Mouse (Mus musculus): ENCODE measurements at regions not wholly inside any gene's neighbourhood (a gene's known extent, or its start where the extent isn't known, plus 50 kb on each side); places are given as distances from the start of the nearest gene placed in this dataset.

DNA sequence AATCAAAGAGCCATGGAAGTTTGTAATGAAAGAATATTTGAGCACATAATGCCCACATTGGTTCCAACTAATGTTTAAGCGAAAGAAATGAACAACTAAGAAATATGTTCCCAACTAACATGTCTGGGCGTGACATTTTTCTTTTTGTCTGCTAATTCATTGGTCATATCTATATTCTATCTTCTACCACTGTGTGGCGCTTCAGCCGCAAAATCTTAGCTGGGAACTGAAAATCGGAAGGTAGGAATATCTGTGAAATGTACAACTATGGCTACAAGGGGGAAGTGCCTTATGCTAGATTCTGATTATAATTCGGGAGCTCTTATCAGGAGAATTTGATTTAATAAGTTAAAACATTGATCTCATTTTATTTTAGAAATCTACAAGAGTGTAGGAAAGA lies 125.2 kb downstream of the Atxn7l3b start:
- no peak overlapping the region for H3K27ac ChIP-seq (ENCODE audit: insufficient read depth, low read depth, low read length, poor library complexity, severe bottlenecking)
- in situ Hi-C loops (cut with MboI; ENCODE audit: low sequenced_read_pairs in 2 of 2, unreplicated experiment in 2 of 2), result no loop called here
- TF ChIP-seq ZC3H11A (IDR thresholded peaks at IDR 0.05; ENCODE audit: borderline replicate concordance, low read depth, low read length) (no peak), CHD2 (IDR thresholded peaks at IDR 0.05; ENCODE audit: low read depth, low read length) (no peak), ZNF384 (IDR thresholded peaks at IDR 0.05; ENCODE audit: low read depth, low read length) (no peak), MAFK (IDR thresholded peaks at IDR 0.05; ENCODE audit: insufficient read depth, low read depth, low read length) (no peak), HCFC1 (IDR thresholded peaks at IDR 0.05; ENCODE audit: borderline replicate concordance, insufficient read depth, low read length) (no peak)
- no peak overlapping the region for H3K4me3 ChIP-seq (ENCODE audit: insufficient read depth in 1 of 2, low read depth in 1 of 2, low read length in 2 of 2, poor library complexity in 1 of 2, severe bottlenecking in 1 of 2)
- no peak for DNase-seq (ENCODE audit: low read depth, low spot score)
- H3K4me1 ChIP-seq (ENCODE audit: control insufficient read depth in 2 of 2, insufficient read depth in 2 of 2, low read length in 2 of 2, poor library complexity in 1 of 2), result peaks cover 0 to under 1% of the 10 kb centered on the region in 2 experiments; a peak in 1 of 4 replicates
- no peak overlapping the region for H3K9ac ChIP-seq (ENCODE audit: insufficient read depth, low read depth, low read length, poor library complexity, severe bottlenecking)
- H3K36me3 ChIP-seq (ENCODE audit: control insufficient read depth, insufficient read depth, low read length, poor library complexity, severe bottlenecking), result no peaks in the 10 kb centered on the region
- H3K9me3 ChIP-seq (ENCODE audit: control insufficient read depth, insufficient read depth, low read depth, low read length), result no peaks in the 10 kb centered on the region

DNA sequence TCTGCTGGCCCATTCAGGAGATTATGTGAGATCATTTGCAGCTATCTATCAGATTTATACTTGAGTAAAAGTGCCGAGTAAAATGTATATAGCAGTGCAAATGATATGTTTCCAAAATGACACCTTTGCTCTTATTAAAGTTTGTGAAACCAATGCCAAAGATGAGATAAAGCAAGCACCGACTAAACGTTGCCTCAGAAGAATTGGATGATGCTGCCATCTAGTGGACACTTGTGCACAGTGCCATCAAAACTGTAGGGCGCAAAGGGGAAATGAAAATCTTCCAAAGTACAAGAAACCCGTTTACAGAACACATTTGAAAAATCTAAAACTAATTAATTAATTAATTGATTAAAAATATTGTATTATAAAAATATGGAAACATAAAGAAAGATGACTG lies 127.2 kb downstream of the Atxn7l3b start:
- TF ChIP-seq ZC3H11A (IDR thresholded peaks at IDR 0.05; ENCODE audit: borderline replicate concordance, low read depth, low read length), result peak; percentile 87
- no peak for TF ChIP-seq HCFC1 (IDR thresholded peaks at IDR 0.05; ENCODE audit: borderline replicate concordance, insufficient read depth, low read length)
- H3K27ac ChIP-seq (ENCODE audit: insufficient read depth, low read depth, low read length, poor library complexity, severe bottlenecking), result no peak overlapping the region
- H3K9ac ChIP-seq (ENCODE audit: insufficient read depth, low read depth, low read length, poor library complexity, severe bottlenecking), result no peak overlapping the region
- H3K4me3 ChIP-seq (ENCODE audit: insufficient read depth in 1 of 2, low read depth in 1 of 2, low read length in 2 of 2, poor library complexity in 1 of 2, severe bottlenecking in 1 of 2), result no peak overlapping the region
- H3K36me3 ChIP-seq (ENCODE audit: control insufficient read depth, insufficient read depth, low read length, poor library complexity, severe bottlenecking), result no peaks in the 10 kb centered on the region
- no peak for DNase-seq (ENCODE audit: low read depth, low spot score)
- in situ Hi-C loops (cut with MboI; ENCODE audit: low sequenced_read_pairs in 2 of 2, unreplicated experiment in 2 of 2), result no loop called here
- peaks cover 0 to 3% of the 10 kb centered on the region in 2 experiments; a peak in 1 of 4 replicates for H3K4me1 ChIP-seq (ENCODE audit: control insufficient read depth in 2 of 2, insufficient read depth in 2 of 2, low read length in 2 of 2, poor library complexity in 1 of 2)
- no peaks in the 10 kb centered on the region for H3K9me3 ChIP-seq (ENCODE audit: control insufficient read depth, insufficient read depth, low read depth, low read length)

DNA sequence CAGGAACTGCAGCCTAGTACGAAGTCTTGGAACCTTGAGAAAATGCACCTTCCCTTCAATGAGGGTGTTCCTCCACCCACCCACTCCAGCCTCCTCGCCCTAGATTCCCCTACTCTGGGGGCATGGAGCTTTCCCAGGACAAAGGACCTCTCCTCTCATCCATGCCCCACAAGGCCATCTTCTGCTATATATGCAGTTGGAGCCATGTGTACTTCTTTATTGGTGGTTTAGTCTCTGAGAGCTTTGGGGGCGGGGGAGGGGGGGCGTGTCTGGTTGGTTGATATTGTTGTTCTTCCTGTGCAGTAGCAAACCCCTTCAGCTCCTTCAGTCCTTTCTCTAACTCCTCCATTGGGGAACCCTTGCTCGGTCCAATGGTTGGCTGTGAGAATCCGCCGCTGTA lies 130.2 kb downstream of the Atxn7l3b start:
- TF ChIP-seq ZC3H11A (IDR thresholded peaks at IDR 0.05; ENCODE audit: borderline replicate concordance, low read depth, low read length) (no peak), ZNF384 (IDR thresholded peaks at IDR 0.05; ENCODE audit: low read depth, low read length) (no peak), HCFC1 (IDR thresholded peaks at IDR 0.05; ENCODE audit: borderline replicate concordance, insufficient read depth, low read length) (no peak), MAFK (IDR thresholded peaks at IDR 0.05; ENCODE audit: insufficient read depth, low read depth, low read length) (no peak)
- Histone ChIP-seq H3K36me3 (ENCODE audit: control insufficient read depth, insufficient read depth, low read length, poor library complexity, severe bottlenecking) (no peaks in the 10 kb centered on the region), H3K9me3 (ENCODE audit: control insufficient read depth, insufficient read depth, low read depth, low read length) (no peaks in the 10 kb centered on the region), H3K27ac (ENCODE audit: insufficient read depth, low read depth, low read length, poor library complexity, severe bottlenecking) (no peak overlapping the region), H3K4me3 (ENCODE audit: insufficient read depth in 1 of 2, low read depth in 1 of 2, low read length in 2 of 2, poor library complexity in 1 of 2, severe bottlenecking in 1 of 2) (no peak overlapping the region), H3K9ac (ENCODE audit: insufficient read depth, low read depth, low read length, poor library complexity, severe bottlenecking) (no peak overlapping the region), H3K4me1 (ENCODE audit: control insufficient read depth in 2 of 2, insufficient read depth in 2 of 2, low read length in 2 of 2, poor library complexity in 1 of 2) (peaks cover 0 to 3% of the 10 kb centered on the region in 2 experiments; a peak in 1 of 4 replicates)
- DNase-seq (ENCODE audit: low read depth, low spot score), result no peak
- in situ Hi-C loops (cut with MboI; ENCODE audit: low sequenced_read_pairs in 2 of 2, unreplicated experiment in 2 of 2), result loop anchor here in 1 of 2 experiments (5.0 kb wide), 1 partner anchor 49 kb away; no protein-coding TSS in a partner anchor

DNA sequence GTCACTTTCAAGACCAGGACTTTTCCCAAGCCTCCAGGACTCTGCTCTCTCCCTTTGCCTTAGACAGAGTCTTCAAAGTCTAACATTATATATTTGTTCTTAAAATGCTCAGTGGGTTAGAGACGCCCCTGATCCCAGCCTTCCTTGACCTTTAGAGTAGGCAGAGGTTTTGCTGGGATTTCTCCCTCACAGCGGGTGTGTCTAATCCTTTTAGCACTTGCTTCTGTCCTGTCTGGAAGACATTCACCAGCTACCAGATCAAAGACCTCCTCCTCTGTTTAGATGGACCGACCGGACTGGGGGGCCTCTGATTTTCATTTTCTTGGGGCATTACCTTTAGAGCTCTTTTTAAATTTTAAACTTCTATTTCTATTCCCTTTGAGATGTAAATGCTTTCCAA lies 130.7 kb downstream of the Atxn7l3b start:
- Histone ChIP-seq H3K9ac (ENCODE audit: insufficient read depth, low read depth, low read length, poor library complexity, severe bottlenecking) (no peak overlapping the region), H3K36me3 (ENCODE audit: control insufficient read depth, insufficient read depth, low read length, poor library complexity, severe bottlenecking) (no peaks in the 10 kb centered on the region), H3K4me3 (ENCODE audit: insufficient read depth in 1 of 2, low read depth in 1 of 2, low read length in 2 of 2, poor library complexity in 1 of 2, severe bottlenecking in 1 of 2) (no peak overlapping the region), H3K9me3 (ENCODE audit: control insufficient read depth, insufficient read depth, low read depth, low read length) (no peaks in the 10 kb centered on the region), H3K4me1 (ENCODE audit: control insufficient read depth in 2 of 2, insufficient read depth in 2 of 2, low read length in 2 of 2, poor library complexity in 1 of 2) (peaks cover 0 to 3% of the 10 kb centered on the region in 2 experiments; a peak in 1 of 4 replicates), H3K27ac (ENCODE audit: insufficient read depth, low read depth, low read length, poor library complexity, severe bottlenecking) (no peak overlapping the region)
- TF ChIP-seq ZNF384 (IDR thresholded peaks at IDR 0.05; ENCODE audit: low read depth, low read length) (no peak), ZC3H11A (IDR thresholded peaks at IDR 0.05; ENCODE audit: borderline replicate concordance, low read depth, low read length) (no peak)
- in situ Hi-C loops (cut with MboI; ENCODE audit: low sequenced_read_pairs in 2 of 2, unreplicated experiment in 2 of 2), result loop anchor here in 1 of 2 experiments (5.0 kb wide), 1 partner anchor 49 kb away; no protein-coding TSS in a partner anchor
- no peak for DNase-seq (ENCODE audit: low read depth, low spot score)

DNA sequence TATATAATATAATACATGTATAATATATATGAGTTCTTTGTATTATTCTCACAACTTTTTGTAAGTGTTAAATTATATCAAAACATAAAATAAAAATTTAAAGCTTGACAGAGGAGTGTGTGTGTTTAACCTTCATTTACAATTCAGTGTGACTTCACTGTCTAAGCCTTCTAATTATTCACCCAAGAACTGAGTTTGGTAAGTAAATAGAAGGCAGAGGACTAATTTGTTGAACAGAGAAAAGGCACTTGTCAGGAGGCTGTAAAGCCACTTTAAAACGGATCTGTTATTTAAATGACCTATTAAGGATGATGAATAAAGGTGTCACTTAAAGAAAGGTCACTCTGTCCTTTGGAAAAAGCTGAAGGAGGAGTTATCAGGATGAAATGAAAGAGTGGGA lies 132.9 kb downstream of the Atxn7l3b start:
- Histone ChIP-seq H3K4me3 (ENCODE audit: insufficient read depth in 1 of 2, low read depth in 1 of 2, low read length in 2 of 2, poor library complexity in 1 of 2, severe bottlenecking in 1 of 2) (no peak overlapping the region), H3K4me1 (ENCODE audit: control insufficient read depth in 2 of 2, insufficient read depth in 2 of 2, low read length in 2 of 2, poor library complexity in 1 of 2) (peaks cover 0 to 3% of the 10 kb centered on the region in 2 experiments; a peak in 1 of 4 replicates), H3K9ac (ENCODE audit: insufficient read depth, low read depth, low read length, poor library complexity, severe bottlenecking) (no peak overlapping the region), H3K36me3 (ENCODE audit: control insufficient read depth, insufficient read depth, low read length, poor library complexity, severe bottlenecking) (no peaks in the 10 kb centered on the region), H3K27ac (ENCODE audit: insufficient read depth, low read depth, low read length, poor library complexity, severe bottlenecking) (no peak overlapping the region), H3K9me3 (ENCODE audit: control insufficient read depth, insufficient read depth, low read depth, low read length) (no peaks in the 10 kb centered on the region)
- DNase-seq (ENCODE audit: low read depth, low spot score), result no peak
- in situ Hi-C loops (cut with MboI; ENCODE audit: low sequenced_read_pairs in 2 of 2, unreplicated experiment in 2 of 2), result loop anchor here in 1 of 2 experiments (5.0 kb wide), 1 partner anchor 51 kb away; no protein-coding TSS in a partner anchor
- TF ChIP-seq CHD2 (IDR thresholded peaks at IDR 0.05; ENCODE audit: low read depth, low read length) (no peak), ZC3H11A (IDR thresholded peaks at IDR 0.05; ENCODE audit: borderline replicate concordance, low read depth, low read length) (no peak), ZNF384 (IDR thresholded peaks at IDR 0.05; ENCODE audit: low read depth, low read length) (no peak), HCFC1 (IDR thresholded peaks at IDR 0.05; ENCODE audit: borderline replicate concordance, insufficient read depth, low read length) (no peak), MAFK (IDR thresholded peaks at IDR 0.05; ENCODE audit: insufficient read depth, low read depth, low read length) (no peak)

Measured in ES-E14 (cell line).